Mouse (Mus musculus): ENCODE measurements at regions not wholly inside any gene's neighbourhood (a gene's known extent, or its start where the extent isn't known, plus 50 kb on each side); places are given as distances from the start of the nearest gene placed in this dataset.
A peak's percentile ranks its signal among the peaks of the same experiment; 100 is the strongest.

- DNase-seq: no peak
Observed at GRCm38 (mm10) chr14:25306961-25307654, 151.9 kb upstream of the Zmiz1 start.

- no peak for DNase-seq
Observed at GRCm38 (mm10) chr14:25308051-25308450, 150.9 kb upstream of the Zmiz1 start.

- peak; percentile 34 to 47 for DNase-seq
Observed at GRCm38 (mm10) chr14:25310671-25311151, 148.3 kb upstream of the Zmiz1 start.

GRCm38 (mm10) chr14:25311475-25311874, 147.5 kb upstream of the Zmiz1 start:
- DNase-seq: no peak

- peak in 1 of 2 experiments; percentile 56 for DNase-seq
Observed at GRCm38 (mm10) chr14:25312135-25312534, 146.8 kb upstream of the Zmiz1 start.

GRCm38 (mm10) chr14:25312814-25313426, 146.1 kb upstream of the Zmiz1 start:
- peak; percentile 57 to 71 for DNase-seq

GRCm38 (mm10) chr14:25313693-25314240, 145.2 kb upstream of the Zmiz1 start:
- DNase-seq: peak; percentile 38 to 39

GRCm38 (mm10) chr14:25316491-25316890, 142.5 kb upstream of the Zmiz1 start:
- DNase-seq: no peak

- peak; percentile 70 to 79 for DNase-seq
Observed at GRCm38 (mm10) chr14:25317680-25318471, 141.1 kb upstream of the Zmiz1 start.

- DNase-seq: no peak
Observed at GRCm38 (mm10) chr14:25318909-25319308, 140.1 kb upstream of the Zmiz1 start.

- DNase-seq: no peak
Observed at GRCm38 (mm10) chr14:25320141-25320540, 138.8 kb upstream of the Zmiz1 start.

GRCm38 (mm10) chr14:25323542-25324484, 135.2 kb upstream of the Zmiz1 start:
- DNase-seq: no peak

GRCm38 (mm10) chr14:25325887-25326286, 133.1 kb upstream of the Zmiz1 start:
- no peak for DNase-seq

- no peak for DNase-seq
Observed at GRCm38 (mm10) chr14:25328230-25328629, 130.8 kb upstream of the Zmiz1 start.

GRCm38 (mm10) chr14:25334186-25334585, 124.8 kb upstream of the Zmiz1 start:
- DNase-seq: no peak

GRCm38 (mm10) chr14:25336875-25337274, 122.1 kb upstream of the Zmiz1 start:
- DNase-seq: no peak

- DNase-seq: no peak
Observed at GRCm38 (mm10) chr14:25338404-25339051, 120.5 kb upstream of the Zmiz1 start.

GRCm38 (mm10) chr14:25340845-25341244, 118.1 kb upstream of the Zmiz1 start:
- DNase-seq: no peak

- no peak for DNase-seq
Observed at GRCm38 (mm10) chr14:25341848-25342427, 117.0 kb upstream of the Zmiz1 start.

- DNase-seq: no peak
Observed at GRCm38 (mm10) chr14:25342865-25343565, 116.0 kb upstream of the Zmiz1 start.

Measured in lung, adult 18-20 months (tissue).